Mouse (Mus musculus) midbrain, embryonic 11.5 days (tissue): Measurements from ENCODE around the gene Tcf21. TPM values are rescaled to one million over a fixed set of nuclear protein-coding genes. Genes with fewer than 3 reads are reported as not detected.
A peak's percentile ranks its signal among the peaks of the same experiment; 100 is the strongest.

Experiments used
- ATAC-seq: fragments of 200-750 bp; cut with Nextera tagmentation; 2 replicates; pipeline ENCODE4 v1.8.0; 2017; ENCODE audit warnings: moderate TSS enrichment, moderate library complexity; ENCODE audit not compliant: low FRiP score
- DNase-seq: peaks from one replicate; pipeline ENCODE4 v3.0.0; 2015; ENCODE audit warnings: low spot score; ENCODE audit errors: missing footprints
- H3K27ac ChIP-seq: fragments of 300-500 bp; sonication (generic); 2 replicates; pipeline ENCODE4 v1.5.1; 2014; ENCODE audit warnings: low read depth, low read length
- H3K27me3 ChIP-seq: fragments of 300-500 bp; sonication (generic); 2 replicates; pipeline ENCODE4 v1.6.1; 2014; ENCODE audit warnings: mild to moderate bottlenecking, low read length, moderate library complexity, mixed read lengths; ENCODE audit not compliant: control insufficient read depth, insufficient read depth
- H3K36me3 ChIP-seq: fragments of 300-500 bp; sonication (generic); 2 replicates; pipeline ENCODE4 v1.6.1; 2014; ENCODE audit warnings: mild to moderate bottlenecking, low read length, moderate library complexity, mixed read lengths; ENCODE audit not compliant: control insufficient read depth, insufficient read depth
- H3K4me1 ChIP-seq: fragments of 300-500 bp; sonication (generic); 2 replicates; pipeline ENCODE4 v1.6.1; 2014; ENCODE audit warnings: low read length; ENCODE audit not compliant: control insufficient read depth, insufficient read depth
- H3K4me2 ChIP-seq: fragments of 300-500 bp; sonication (generic); 2 replicates; pipeline ENCODE4 v1.6.1; 2014; ENCODE audit warnings: mild to moderate bottlenecking, moderate library complexity
- H3K4me3 ChIP-seq: fragments of 300-500 bp; sonication (generic); 2 replicates; pipeline ENCODE4 v1.5.1; 2014; ENCODE audit warnings: low read depth, low read length
- H3K9ac ChIP-seq: fragments of 300-500 bp; sonication (generic); 2 replicates; pipeline ENCODE4 v1.6.1; 2014; ENCODE audit warnings: low read length
- H3K9me3 ChIP-seq: fragments of 300-500 bp; sonication (generic); 2 replicates; pipeline ENCODE4 v1.6.1; 2016; ENCODE audit warnings: low read length; ENCODE audit not compliant: control insufficient read depth
- WGBS: fragments of 180-500 bp; shearing (Covaris S2); extraction: QIAGEN DNeasy Blood & Tissue Kit; methylation state at CpG from one replicate; pipeline ENCODE4 v1.1.7; 2014; 5-methylcytosine and 5-hydroxymethylcytosine counted together
- polyA plus RNA-seq: library from polyadenylated mRNA; unstranded; fragments of >200 nt; fragmentation: Nextera tagmentation; extraction: Ambion mirVana; gene quantifications from 2 replicates; pipeline ENCODE4 v1.2.1, GENCODE M21; 2014

Tcf21 gene
- 0.11 TPM in 1 of 2 replicates, not detected in the other for polyA plus RNA-seq

DNA sequence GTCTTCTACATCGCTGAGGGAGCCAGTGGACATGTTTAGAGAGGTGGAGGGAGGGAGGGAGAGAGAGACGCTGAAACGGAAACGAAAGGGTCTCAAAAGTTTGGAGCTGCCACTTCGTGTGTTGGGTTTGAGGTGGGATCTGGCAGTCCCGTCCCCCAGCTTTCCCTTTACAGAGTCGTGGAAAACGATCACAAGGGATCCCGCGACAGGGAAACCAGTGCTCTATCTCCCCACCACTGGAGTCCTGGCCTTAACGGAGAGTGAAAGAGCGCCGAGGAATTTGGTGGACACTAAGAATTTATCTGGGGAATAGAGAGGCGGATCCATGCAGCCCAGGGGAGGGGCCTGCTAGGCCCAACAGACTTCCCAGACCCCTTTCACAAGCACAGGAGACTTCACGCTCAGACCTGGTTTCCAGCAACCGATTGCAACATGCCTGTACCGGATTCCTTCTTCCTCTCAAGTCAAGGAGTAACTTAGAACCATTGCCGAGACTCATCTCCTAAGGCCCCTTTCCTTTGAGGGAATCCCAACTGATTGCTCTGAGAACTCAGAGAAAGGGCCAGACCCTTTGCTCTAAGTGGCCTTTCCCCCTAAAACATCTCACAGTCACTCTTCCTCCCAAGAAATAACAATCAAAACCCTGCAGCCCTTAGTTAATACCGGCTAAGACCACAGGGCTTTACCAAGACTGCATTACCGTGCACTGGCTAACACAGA, at the start of gene Tcf21:
TSS of gene Tcf21 (minus strand) at position 304 of the 720 bp plus-strand sequence.
- Histone ChIP-seq H3K4me3 (no peak within 1 kb of the TSS), H3K36me3 (no peaks in the 10 kb centered on the region), H3K4me2 (peak within 1 kb of the TSS; percentile 15; the same call in 1 of the 2 replicates), H3K4me1 (peaks cover 5% of the 10 kb centered on the region), H3K9me3 (no peaks in the 10 kb centered on the region), H3K27me3 (peaks cover 83% of the 10 kb centered on the region), H3K27ac (no peak within 1 kb of the TSS), H3K9ac (no peak within 1 kb of the TSS)
- peak; percentile 97 for DNase-seq
- WGBS, result 1% methylated on average over 20 of the region's 20 CpGs
- no peak for ATAC-seq

DNA sequence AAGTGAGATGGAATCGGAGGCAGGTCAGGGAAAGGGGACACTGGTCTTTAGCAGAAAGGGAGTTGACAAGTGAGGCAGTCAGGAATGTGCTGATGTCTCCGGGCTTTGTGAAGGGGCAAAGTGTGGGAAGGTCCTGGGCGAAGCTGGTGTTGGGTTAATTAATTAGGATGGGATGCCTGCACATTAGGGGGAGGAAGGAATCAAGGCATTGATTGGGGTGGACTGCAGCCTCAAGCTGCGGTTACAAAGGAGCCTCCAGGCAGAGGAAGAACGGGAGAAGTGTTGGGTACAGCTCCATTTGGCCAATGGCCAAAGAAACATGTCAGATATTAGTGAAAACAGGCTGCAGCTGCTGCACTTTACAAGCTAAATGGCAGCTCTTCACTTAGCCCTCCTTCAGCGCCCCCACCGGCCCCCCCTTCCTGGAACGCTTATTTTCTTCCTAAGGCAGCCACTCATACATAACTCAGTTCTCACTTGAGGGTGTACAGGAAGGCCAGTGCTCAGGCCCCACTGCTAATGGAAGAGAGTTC, 48.5 kb upstream of the Tcf21 start:
- DNase-seq (no peak), ATAC-seq (no peak)
- Histone ChIP-seq H3K36me3 (no peaks in the 10 kb centered on the region), H3K9ac (no peak overlapping the region), H3K9me3 (no peaks in the 10 kb centered on the region), H3K27ac (no peak overlapping the region), H3K27me3 (no peaks in the 10 kb centered on the region), H3K4me2 (no peak overlapping the region), H3K4me1 (no peaks in the 10 kb centered on the region), H3K4me3 (no peak overlapping the region)
- 52% methylated on average over 8 of the region's 8 CpGs for WGBS

DNA sequence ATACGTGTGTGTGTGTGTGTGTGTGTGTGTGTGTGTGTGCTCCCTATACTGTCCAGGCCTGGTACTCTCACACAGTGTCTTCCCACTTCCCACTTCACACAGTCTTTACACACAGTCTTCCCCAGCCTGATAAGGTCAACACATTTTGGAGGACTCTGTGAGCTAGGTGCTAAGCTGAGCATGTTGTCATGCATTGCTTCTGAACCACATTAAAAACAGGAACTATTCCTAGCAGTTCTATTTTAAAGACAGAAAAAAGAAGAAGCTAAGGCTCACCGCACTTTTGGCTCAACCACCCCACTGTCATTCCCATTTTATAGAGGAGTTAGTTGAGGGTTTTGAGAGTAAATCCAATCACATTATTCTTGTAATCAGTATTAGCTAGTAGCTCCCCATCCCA, 47.2 kb upstream of the Tcf21 start:
- Histone ChIP-seq H3K9ac (no peak overlapping the region), H3K36me3 (no peaks in the 10 kb centered on the region), H3K9me3 (no peaks in the 10 kb centered on the region), H3K4me2 (no peak overlapping the region), H3K4me1 (no peaks in the 10 kb centered on the region), H3K4me3 (no peak overlapping the region), H3K27ac (no peak overlapping the region), H3K27me3 (no peaks in the 10 kb centered on the region)
- WGBS, result 86% methylated on average over 2 of the region's 2 CpGs
- DNase-seq, result no peak
- ATAC-seq, result no peak

DNA sequence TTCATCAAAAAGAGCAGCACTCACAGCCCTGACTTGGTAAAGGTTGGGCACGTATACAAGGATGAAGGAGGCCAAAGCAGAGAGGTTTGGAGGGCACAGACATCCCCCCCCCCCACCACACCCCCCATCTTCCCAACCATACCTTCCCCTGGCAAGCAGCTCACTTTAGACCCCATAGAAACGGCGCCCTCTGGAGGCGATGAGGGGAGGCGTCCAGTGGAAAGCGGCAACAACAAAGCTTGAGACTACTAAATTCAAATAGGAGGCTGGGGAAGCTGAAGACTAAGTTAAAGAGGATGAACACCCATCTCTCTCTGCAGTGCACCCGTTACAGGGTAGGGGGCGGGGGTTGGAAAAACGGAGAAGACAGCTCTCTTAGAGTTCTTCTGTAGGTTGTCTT, 38.1 kb upstream of the Tcf21 start:
- H3K9me3 ChIP-seq, result no peaks in the 10 kb centered on the region
- ATAC-seq (no peak), DNase-seq (no peak)
- H3K36me3 ChIP-seq, result no peaks in the 10 kb centered on the region
- H3K9ac ChIP-seq, result no peak overlapping the region
- no peaks in the 10 kb centered on the region for H3K4me1 ChIP-seq
- WGBS, result 25% methylated on average over 9 of the region's 9 CpGs
- no peak overlapping the region for H3K4me3 ChIP-seq
- no peak overlapping the region for H3K27ac ChIP-seq
- H3K4me2 ChIP-seq, result no peak overlapping the region
- no peaks in the 10 kb centered on the region for H3K27me3 ChIP-seq

DNA sequence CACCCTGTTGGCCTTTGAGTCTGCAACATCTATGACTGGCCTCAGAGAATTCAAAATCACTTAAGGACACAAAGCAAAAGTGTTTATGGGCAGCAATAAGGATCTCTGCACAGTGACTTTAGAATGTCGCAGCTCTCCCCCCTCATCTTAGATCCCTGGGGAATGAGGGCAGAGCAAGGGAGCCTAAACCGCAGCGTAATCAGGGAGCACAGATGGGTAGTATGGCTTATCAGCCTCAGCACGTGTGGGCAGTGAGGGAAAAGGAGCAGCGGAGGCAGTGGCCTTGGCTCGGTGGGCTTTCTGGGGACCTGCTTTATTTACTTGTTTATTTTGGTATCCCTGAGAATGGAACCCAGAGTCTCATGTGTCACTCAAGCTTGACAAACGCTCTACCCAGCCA, 34.4 kb upstream of the Tcf21 start:
- Histone ChIP-seq H3K27ac (no peak overlapping the region), H3K4me2 (no peak overlapping the region), H3K4me3 (no peak overlapping the region), H3K9ac (no peak overlapping the region), H3K4me1 (no peaks in the 10 kb centered on the region), H3K9me3 (no peaks in the 10 kb centered on the region), H3K36me3 (no peaks in the 10 kb centered on the region), H3K27me3 (no peaks in the 10 kb centered on the region)
- DNase-seq (no peak), ATAC-seq (no peak)
- 30% methylated on average over 7 of the region's 7 CpGs for WGBS

DNA sequence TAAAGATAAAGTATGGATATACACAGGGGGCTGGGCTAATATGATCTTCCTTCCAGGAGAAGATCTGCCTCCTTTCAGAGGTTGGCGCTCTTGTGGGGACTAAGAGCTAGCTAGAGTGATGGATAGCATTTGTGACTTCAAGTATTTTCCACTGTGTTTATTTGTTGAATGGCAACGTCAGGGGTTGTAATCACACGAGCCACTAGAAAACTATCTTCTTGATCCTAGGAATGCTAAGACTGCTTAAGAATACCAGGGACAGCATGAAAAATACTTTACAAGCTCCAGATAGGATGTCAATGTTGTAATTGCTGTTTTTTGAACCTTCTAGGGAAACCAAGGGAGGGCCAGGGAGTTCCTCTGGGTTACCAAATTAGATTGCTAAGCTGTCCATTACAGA, 25.4 kb upstream of the Tcf21 start:
- no peak overlapping the region for H3K4me2 ChIP-seq
- no peak overlapping the region for H3K27ac ChIP-seq
- DNase-seq, result peak; percentile 91
- peaks cover 48% of the 10 kb centered on the region for H3K27me3 ChIP-seq
- no peak for ATAC-seq
- no peak overlapping the region for H3K9ac ChIP-seq
- H3K36me3 ChIP-seq, result no peaks in the 10 kb centered on the region
- H3K4me1 ChIP-seq, result no peaks in the 10 kb centered on the region
- no peaks in the 10 kb centered on the region for H3K9me3 ChIP-seq
- H3K4me3 ChIP-seq, result no peak overlapping the region
- WGBS, result 3% methylated on average over 3 of the region's 3 CpGs

DNA sequence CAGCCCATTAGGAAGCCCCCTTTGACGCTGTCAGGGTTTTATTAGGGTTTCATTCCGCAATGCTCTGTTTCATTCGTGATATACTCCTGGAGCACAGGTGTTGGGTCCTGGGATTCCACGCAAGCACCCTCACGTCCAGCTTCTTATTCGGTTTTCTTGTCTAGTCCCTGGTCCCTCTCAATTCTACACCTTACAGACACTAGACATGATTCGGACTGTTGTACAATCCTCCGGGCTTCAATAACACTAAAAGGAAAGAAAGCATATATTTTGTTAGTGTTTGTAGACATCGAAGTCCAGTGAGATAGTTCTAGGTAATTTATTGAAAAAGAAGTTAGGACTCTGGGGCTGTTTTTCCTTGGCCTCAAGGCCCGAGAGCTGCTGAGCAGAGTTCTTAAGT, 24.8 kb upstream of the Tcf21 start:
- ATAC-seq, result no peak
- peak; percentile 91 for DNase-seq
- H3K27me3 ChIP-seq, result peaks cover 50% of the 10 kb centered on the region
- H3K27ac ChIP-seq, result no peak overlapping the region
- no peak overlapping the region for H3K4me2 ChIP-seq
- no peaks in the 10 kb centered on the region for H3K9me3 ChIP-seq
- H3K36me3 ChIP-seq, result no peaks in the 10 kb centered on the region
- H3K9ac ChIP-seq, result no peak overlapping the region
- H3K4me1 ChIP-seq, result no peaks in the 10 kb centered on the region
- 11% methylated on average over 10 of the region's 10 CpGs for WGBS
- no peak overlapping the region for H3K4me3 ChIP-seq

- H3K27me3 ChIP-seq, result peaks cover 54% of the 10 kb centered on the region
- no peak overlapping the region for H3K27ac ChIP-seq
- peak overlapping the region; percentile 19 for H3K4me2 ChIP-seq
- no peaks in the 10 kb centered on the region for H3K36me3 ChIP-seq
- no peak overlapping the region for H3K4me3 ChIP-seq
- ATAC-seq (peak; percentile 57; the same call in 1 of the 2 replicates), DNase-seq (peak; percentile 95)
- no peak overlapping the region for H3K9ac ChIP-seq
- no peaks in the 10 kb centered on the region for H3K4me1 ChIP-seq
- H3K9me3 ChIP-seq, result no peaks in the 10 kb centered on the region
- WGBS, result under 1% methylated on average over 26 of the region's 26 CpGs
Observed at GRCm38 (mm10) chr10:22843440-22844361, 23.7 kb upstream of the Tcf21 start.
